Mouse (Mus musculus) adrenal gland, postnatal 36 days (tissue): ENCODE data around the gene Rassf7. TPM values are rescaled to one million over a fixed set of nuclear protein-coding genes. Genes with fewer than 3 reads are reported as not detected.
A peak's percentile ranks its signal among the peaks of the same experiment; 100 is the strongest.

Experiments
- DNase-seq, 2 experiments: peaks; one replicate each; pipeline ENCODE4 v3.0.0; 2021; ENCODE audit warnings: mixed read lengths in 1 of 2
- total RNA-seq, 2 experiments: library from RNA; stranded (reverse); gene quantifications; 2 replicates each; pipeline ENCODE4 v1.2.3; 2021

Gene Rassf7
- total RNA-seq, 2 experiments from 2014 or later = 3.6 to 4.1 TPM

DNA sequence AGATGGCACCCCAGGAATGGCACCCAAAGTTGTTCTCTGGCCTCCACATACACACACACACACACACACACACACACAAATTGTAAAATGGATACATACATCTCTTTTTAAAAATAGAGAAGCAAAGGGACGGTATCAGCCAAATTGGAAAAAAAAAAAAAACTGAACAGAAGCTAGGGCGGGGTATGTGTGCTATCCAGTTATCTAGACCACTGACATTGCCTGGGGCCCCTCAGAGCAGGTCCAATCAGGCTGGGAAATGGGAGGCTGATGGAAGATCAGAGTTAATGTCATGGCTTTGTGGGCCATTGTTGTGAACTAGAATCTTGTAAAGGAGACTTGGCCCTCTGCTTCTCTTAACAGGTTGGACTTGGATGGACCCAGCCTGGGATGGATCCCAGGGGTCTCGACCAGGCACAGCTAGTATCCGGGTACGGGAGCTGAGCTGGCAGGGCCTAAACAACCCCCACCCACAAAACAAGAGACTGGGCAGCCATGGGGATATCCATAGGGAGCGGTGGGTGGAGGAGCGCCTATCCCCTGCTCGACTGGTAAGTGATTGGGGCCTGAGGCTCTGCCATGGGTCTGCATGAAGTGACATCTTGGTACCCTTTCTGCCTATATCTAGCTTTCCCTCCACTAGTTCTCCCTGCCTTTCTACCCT is 18.9 kb upstream of the Rassf7 start:
- no peak for DNase-seq

DNA sequence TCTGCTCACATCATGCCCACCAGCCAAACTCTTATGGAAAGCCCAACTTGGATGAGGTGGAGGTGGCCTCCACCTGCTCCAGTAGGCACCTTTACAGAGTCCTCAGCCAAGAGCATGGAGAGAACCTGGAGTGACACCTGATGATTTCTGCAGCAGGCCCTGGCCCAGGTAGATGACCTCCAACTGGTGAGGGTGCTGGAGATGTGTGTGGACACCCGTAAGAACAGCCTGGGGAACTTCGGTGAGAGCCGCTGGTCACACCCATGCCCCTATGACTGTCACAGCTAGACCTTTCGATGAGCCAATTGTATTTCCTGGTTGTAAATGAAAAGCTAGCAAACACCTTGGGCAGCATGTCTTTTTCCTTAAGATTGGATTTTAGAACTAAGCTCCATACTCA is 17.5 kb upstream of the Rassf7 start:
- DNase-seq = no peak

DNA sequence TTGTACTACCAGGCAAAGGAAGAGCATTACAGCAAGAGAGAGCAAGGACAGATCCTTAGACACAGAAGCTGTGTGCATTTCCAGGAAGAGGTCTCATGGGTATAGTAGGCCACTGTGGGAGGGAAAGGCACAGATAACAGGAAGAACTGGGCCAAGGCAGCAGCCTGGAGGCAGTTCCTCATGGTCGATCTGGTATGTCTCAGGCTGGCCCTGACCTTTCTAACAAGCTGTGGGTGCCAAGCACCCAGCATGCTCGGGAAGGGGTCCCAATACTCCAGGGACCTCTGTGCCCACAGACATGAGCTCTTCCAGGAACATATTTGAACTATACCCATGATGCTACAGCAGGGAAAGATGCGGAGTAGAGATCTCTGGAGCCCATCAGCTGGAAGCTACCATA is 11.1 kb upstream of the Rassf7 start:
- no peak for DNase-seq

DNA sequence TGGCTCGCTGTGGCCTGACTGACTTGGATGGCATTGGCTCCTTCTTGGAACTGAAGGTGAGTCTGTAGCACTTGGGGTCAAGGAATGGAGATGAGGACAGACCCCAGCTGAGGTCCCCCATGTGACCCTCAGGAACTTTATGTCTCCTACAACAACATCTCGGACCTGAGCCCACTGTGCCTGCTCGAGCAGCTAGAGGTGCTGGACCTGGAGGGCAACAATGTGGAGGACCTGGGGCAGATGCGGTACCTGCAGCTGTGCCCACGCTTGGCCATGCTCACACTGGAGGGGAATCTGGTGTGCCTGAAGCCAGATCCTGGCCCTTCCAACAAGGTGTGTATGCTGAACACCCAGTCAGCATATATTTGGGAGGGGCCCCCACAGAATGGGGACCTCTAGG is 10.2 kb upstream of the Rassf7 start:
- no peak for DNase-seq

DNA sequence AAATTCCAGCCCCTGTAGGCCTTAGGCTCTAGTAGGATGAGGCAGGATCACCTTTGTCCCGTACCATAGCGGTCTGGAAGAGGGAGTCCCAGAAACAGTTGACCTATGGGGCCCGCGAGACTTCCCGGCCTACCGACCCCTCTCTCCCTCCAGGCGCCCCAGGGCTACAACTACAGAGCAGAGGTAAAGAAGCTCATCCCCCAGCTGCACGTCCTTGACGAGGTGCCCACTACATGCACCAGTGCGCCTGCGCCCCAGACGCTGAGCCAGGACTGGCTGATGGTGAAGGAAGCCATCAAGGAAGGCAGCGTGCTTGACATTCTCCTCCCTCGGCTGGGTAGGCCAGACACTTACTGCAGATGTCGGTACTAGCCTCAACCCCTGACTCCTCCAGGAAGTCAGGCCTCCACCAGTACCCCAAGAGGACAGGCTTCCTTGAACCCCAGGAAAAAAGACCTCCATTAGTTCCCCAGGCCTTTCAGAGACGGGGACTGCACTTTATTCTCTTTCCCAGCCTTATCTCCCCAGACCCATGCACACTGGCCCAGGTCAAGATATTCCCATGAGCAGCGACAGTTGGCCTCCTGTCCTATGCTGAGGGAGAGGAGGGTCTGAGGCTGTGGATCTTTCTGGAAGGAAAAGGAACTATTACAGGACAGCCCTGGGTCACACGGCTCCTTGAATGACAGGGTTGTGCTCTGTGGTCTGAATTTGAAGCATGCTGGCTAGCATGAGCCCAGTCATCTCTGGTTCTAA is 9.3 kb upstream of the Rassf7 start:
- no peak for DNase-seq

DNA sequence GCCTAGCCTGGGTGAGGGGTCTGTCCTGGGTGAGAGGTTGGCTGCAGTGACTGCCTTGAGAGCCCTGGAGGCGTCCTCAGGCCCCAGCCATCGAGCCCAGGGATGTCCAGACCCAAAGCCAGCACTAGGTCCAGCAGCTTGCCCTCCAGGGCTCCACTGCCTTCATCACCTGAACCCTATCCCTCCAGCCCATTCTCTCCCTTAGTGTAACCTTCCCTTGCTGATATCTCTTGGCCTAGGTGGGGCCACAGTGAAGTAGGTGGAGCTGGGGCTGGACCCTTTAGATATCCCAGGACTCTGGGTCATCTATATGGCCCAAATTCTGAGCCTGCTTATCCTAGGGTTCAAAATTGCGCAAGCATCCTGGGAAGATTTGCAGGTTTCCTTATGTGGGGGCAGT is 6.1 kb upstream of the Rassf7 start:
- no peak for DNase-seq

DNA sequence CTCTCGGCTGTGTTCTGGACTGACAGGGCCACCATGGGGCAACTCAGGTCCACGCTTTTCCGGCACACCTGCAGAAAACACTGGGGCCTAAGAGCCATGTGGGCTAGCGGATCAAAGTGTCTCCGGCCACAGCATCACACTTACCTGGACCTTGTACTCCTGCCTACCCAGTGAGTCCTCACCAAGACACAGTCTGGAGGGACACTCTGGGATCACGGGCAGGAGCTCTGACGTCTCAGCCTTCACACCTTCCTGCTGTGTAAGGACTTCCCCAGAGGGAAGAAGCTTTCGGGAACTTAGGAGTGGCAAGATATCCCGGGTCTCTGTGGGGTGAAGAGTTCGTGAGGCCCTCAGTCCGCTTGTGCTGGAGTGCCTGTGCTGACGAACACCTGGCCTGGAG is 5.5 kb upstream of the Rassf7 start:
- no peak for DNase-seq

DNA sequence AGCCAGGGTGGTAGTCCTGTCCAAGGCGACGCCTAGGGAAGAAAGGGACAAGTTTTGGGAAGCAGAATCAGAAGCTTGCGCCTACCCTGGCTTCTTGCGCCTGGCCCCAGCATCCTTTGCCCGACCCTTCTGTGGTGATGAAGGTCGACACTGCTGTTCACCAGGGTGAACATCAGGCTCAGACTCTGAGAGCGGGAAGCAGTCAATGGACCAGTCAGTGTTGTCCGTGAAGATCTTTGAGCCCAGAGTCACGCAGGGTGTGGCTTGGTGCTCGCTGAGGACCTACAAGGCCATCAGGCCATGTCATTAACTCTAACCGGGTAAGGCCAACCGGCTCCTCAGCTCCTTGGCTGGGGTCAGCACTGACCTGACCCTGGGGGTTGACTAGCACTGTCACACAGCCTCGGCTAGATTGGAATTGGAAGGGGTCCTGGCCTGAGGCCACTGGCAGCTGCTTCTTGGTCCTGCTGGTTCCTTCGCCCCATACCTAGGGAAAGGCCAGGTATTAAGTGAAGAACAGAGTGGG is 5.0 kb upstream of the Rassf7 start:
- DNase-seq = no peak

DNA sequence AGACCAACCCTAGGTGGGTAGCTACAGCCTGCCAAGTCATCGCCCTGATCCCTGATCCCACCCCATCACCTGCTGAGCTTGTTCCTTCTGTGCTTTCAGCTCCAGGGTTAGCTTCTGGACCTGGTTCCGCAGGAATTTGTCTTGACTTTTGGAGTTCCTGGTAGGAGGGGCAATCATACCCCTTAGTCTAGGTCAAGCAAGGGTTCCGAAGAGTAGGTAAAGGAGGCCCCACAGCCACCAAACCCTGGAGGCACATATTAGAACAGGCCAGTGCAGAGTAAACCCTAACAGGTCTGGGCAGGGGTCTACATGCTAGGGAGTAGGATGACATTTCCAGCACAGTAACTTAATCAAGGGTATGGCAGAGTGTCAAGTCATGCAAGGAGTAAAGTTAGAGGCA is 2.5 kb upstream of the Rassf7 start:
- no peak for DNase-seq

DNA sequence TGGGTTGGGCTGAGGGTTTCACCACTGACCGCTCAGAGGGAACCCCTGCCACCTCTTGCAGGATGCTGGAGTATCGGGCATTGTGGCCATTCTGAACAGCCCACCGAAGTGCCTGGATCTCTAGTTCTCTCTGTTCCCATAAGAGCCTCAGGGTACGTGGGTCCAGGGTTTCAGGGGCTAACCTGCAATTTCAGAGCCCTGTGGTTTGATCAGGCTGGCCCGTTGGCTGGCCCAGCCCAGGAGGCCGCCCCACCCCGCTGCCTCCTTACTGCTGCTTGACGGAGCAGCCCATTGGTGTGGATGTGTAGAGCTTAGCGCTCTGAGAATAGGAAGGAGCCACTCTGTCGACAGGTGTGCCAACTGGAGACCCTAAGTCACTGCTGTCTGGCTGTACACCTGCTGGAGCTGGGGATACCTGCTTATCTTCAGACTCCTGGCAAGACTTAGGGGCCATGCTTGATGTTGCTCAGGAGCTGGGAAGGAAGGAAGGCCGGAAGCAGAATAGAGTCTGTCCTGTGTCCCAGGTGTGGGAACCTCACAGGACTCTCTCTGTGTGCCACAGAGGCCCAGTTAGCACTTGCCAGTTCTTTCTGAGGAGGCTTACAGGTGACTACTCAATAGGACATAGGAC is 1.9 kb upstream of the Rassf7 start, which contains the start of gene Lmntd2:
TSS of gene Lmntd2 (minus strand) at position 476 of the 631 bp plus-strand sequence.
- DNase-seq = no peak

DNA sequence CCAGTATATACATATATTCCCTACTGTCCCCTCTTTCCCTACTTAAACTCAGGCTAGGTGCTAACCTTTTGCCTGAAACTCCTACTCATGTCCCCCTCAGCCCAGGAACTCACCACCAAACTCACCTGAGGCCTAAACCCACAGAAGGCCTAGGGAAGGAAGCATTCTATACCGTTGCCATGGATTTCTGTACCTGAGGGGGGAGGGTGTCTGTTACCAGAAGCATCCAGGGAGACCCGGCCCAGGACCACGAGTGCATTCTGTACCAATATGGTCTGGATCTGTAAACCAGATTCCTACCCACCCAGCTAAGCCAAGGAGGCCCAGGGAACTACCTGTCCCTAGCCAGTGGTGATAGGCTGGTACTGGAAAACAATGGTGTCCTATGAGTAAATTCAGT is 1.4 kb upstream of the Rassf7 start:
- no peak for DNase-seq

DNA sequence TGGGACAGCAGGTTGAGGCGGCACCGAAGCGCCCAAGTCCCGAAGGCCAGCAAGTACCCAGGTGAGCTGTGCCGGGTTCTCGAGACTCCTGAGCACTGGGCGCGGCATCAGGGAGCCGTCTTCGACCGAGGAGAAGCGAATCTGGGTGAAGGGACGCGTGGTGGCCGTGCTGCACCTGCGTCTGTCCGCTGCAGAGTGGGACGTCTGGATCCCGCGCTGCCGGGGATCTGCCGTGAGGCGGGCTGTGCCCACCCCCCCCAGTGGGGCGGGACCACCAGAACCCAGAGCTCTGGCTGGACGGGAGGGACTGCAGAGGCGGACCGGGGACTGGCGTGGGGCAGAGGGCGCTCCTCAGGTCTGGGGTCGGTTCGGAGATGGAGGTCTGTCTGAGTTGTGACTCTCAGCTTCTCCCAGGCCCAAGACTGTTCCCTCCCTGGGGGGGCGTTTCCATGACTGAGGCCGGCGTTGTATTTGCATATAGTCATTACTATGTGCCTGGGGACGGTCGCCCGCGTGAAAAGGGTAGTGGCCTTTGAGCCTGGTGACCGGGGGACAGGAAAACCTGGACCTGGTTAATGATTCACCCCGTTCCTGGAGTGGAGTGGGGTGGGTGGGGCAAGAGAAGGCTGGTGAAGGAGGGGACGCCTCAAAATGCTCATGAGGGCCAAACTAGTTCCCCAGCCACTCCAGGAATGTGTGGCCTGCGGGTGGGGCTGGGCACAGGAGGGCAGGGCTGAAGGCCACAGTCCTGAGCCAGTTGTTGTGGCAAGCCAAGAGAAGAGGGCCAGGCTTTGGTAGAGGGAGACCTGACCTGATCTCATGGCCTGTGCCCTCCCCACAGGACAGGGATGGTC is 447 bp downstream of the Rassf7 start:
- DNase-seq = peak; percentile 42 to 66

DNA sequence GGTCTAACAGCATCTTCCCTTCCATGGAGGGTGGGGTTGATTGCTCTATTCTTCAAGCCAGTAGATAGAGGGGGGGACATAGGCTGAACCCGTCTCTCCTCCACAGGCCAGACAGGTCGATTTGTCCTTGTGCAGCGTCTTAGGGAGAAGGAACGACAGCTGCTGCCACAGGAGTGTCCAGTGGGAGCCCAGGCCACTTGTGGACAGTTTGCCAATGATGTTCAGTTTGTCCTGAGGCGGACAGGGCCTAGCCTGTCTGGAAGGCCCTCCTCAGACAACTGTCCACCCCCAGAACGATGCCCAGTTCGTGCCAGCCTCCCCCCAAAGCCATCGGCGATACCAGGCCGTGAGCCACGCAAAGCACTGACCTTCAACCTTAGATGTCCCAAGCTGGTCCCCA is 1.2 kb downstream of the Rassf7 start:
- no peak for DNase-seq

DNA sequence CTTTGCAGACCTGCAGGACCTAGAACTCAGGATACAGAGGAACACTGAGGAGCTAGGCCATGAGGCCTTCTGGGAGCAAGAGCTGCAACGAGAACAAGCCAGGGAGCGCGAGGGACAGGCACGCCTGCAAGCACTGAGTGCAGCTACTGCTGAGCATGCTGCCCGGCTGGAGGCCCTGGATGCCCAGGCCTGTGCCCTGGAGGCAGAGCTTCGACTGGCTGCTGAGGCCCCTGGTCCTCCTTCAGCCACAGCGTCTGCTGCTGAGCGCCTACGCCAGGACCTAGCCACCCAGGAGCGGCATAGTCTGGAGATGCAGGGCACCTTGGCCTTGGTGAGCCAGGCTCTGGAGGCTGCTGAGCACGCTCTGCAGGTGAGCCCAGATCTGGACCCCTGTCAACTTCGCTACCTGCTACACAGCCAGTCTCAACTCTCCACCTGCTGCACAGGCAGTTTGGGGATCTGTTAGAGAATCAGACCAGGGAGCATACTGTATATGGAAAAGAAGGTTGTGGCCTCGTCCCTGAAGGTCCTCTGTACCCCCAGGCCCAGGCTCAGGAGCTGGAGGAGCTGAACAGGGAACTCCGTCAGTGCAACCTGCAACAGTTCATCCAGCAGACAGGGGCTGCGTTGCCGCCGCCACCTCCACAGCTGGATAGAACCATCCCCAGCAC is 1.8 kb downstream of the Rassf7 start:
- no peak for DNase-seq

DNA sequence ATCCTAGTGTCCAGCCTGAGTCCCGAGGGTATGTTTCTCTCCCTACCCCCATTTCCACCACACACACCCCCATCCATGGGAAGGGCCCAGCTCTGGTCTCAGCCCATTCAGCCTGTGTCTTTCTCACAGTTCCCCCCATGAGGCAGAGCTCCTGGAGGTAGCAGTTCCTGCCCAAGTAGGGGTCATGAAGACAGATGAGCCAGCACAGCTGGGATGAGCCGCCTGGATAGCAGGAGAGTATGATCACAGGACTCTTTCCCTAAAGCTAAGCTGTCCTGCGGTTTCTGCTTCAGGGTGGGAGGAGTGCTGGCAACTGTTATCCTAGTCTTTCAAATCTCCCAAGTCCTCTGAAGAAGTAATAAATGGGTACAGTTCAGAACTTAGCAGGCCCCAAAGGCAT is 2.5 kb downstream of the Rassf7 start:
- DNase-seq = no peak

DNA sequence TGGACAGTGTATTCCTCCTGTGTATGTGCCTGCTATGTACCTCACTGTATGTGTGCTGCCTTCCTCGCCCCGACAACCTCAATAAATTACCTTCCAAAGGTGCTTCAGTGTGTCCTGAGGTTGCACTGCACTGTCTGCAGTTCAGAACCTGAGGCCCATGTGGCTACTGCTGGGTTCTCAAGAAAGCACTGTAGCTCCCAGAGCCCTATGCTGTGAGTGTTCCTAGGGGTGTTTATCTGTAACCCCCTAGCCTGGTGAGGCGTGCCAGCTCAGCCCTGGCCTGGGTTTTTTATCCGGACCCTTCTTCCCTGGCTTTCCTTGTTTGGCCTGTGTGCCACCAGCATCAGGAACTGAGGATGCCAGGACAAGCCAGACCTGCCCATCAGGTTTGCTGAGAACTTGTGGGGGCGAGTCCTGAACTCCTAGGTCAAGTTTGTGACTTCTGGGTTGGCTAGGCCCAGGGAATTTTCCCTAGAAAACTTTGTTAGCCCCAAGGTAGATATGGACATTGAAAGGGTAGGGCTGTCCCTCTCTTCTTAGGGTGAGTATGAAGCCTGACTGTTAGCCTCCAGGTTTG is 3.0 kb downstream of the Rassf7 start:
- DNase-seq = no peak

DNA sequence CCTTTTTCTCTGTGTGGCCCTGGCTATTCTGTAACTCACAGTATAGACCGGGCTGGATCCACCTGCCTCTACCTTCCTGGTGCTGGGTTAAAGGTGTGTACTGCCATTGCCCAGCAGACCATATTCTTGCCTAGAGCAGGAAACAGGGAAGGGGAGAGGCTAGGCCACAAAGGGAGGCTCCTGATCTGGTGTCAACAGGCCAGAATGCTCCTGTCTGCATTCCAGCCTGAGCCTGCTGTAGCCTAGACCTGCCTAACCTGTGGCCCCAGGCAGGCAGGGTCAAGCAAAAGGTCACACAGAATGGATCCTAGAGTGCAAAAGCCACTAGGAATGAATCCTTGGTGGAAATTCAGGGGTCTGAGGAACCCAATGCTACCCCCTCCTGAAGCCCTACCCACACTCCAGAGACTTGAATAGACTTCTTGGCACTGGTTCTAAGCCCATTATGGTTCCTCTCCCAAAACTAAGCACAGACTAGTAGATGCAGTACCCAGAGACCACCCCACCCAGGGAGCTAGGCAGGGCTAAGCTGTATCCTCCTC is 4.0 kb downstream of the Rassf7 start:
- DNase-seq = no peak

DNA sequence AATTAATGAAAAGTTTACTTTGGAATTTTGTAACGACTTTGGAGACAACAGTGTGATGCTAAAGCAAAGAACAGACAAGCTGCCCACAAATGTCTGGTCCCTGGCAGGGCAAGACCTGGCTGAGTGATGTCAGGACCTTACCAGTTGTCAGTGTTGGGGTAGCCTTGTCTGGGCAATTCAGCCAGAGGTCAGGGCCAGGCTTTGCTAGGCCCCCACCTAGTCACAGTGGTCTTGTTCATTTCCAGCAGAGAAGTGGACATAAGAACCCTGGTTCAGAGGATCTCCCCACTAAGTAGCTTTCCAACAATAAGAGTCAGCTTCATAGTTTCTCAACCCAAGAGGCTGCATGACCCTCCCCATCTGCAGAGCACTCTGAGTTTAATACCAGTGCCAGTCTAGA is 4.7 kb downstream of the Rassf7 start:
- no peak for DNase-seq

DNA sequence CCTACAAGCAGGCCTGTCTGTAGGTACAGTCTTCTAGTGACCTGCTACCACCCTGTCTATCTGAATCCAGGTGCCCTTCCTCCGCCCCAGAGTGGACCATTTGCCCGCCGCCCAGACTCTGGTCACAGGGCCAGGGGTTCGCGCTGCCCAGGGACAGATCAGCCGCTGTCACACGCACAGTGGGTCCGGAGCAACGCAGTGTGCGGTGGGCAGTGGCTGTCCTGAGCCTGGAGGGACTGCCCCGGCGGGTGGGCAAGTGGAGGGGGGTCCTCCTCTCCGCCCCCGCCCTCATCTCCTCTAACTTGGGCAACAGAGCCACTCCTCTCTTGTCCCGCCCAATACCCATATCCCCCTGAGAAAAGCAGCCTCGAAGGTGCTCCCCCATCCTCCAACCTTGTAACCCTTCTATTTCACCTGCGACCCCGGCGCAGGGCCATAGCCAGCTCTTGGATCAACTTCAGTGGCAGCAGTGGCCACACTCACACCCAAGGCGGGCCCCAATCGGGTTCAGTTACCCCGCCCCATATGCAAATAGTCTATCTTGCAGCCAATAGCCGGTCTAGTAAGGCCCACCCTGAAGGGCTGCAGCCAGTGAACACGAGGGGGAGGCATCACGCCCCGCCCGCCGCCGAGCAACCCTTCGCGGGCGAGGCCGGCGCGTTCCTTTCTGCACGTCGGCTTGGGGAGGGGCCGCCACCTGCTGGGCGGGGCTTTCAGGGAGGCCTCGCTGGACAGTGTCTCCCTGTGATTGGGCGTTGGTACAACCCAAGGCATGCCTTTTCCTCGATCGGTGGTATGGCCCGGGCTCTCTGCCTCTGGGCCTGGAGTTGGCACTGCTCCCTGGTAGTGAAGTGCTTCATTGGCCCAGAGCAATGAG is 5.8 kb downstream of the Rassf7 start:
- DNase-seq = peak; percentile 98 to 99

DNA sequence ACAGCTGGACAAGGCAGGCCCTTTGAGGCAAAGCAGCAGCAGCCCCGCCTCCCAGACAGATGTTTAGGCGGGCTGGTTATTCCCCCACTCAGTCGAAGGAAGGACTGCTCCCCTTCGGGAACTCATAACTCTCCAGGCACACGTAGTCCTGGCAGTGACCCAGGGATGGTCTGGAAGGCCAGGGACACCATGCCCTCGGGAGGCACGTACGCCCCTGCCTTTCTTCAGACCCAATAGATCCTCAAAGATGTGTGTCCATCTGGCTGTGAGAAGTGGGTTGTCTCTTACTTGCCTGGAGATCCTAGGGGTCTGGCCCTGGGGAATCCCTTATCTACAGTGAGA is 6.4 kb downstream of the Rassf7 start:
- DNase-seq = no peak
